Mouse (Mus musculus) cerebellum, postnatal 14 days (tissue): Measurements from ENCODE around the gene Napepld.
"Not testable (repeated sequence)": the region's sequence is repeated elsewhere in the genome, so short reads cannot be mapped to it uniquely, and the experiment has no call there.

Experiments
- DNase-seq, 2 experiments: peaks; one replicate each; pipeline ENCODE4 v3.0.0; 2021; ENCODE audit warnings: mixed read lengths in 2 of 2

Napepld gene

GRCm38 (mm10) chr5:21703708-21704107 is 2.5 kb upstream of the Napepld start:
- DNase-seq, result no peak

- no peak for DNase-seq
Measured at GRCm38 (mm10) chr5:21702873-21703475, 1.8 kb upstream of the Napepld start.

- DNase-seq, result no peak
Measured at GRCm38 (mm10) chr5:21702009-21702364, 791 bp upstream of the Napepld start.

GRCm38 (mm10) chr5:21700934-21701333 is 262 bp downstream of the Napepld start:
- no peak for DNase-seq

- peak in 1 of 2 experiments; percentile 15 for DNase-seq
Measured at GRCm38 (mm10) chr5:21700272-21700821, 849 bp downstream of the Napepld start.

- DNase-seq, result not testable (repeated sequence)
Measured at GRCm38 (mm10) chr5:21699555-21699954, 1.6 kb downstream of the Napepld start.

- DNase-seq, result no peak
Measured at GRCm38 (mm10) chr5:21694854-21695490, 6.2 kb downstream of the Napepld start.

GRCm38 (mm10) chr5:21693372-21693870 is 7.8 kb downstream of the Napepld start:
- DNase-seq, result no peak

- no peak for DNase-seq
Measured at GRCm38 (mm10) chr5:21692230-21692629, 9.0 kb downstream of the Napepld start.

- DNase-seq, result no peak
Measured at GRCm38 (mm10) chr5:21687042-21687441, 14.2 kb downstream of the Napepld start.

GRCm38 (mm10) chr5:21685001-21685400 is 16.2 kb downstream of the Napepld start:
- DNase-seq, result no peak

- DNase-seq, result no peak
Measured at GRCm38 (mm10) chr5:21683811-21684210, 17.4 kb downstream of the Napepld start.

GRCm38 (mm10) chr5:21680940-21681339 is 20.3 kb downstream of the Napepld start:
- no peak for DNase-seq

- DNase-seq, result no peak
Measured at GRCm38 (mm10) chr5:21680029-21680428, 21.2 kb downstream of the Napepld start.

- no peak for DNase-seq
Measured at GRCm38 (mm10) chr5:21678363-21678762, 22.8 kb downstream of the Napepld start.

GRCm38 (mm10) chr5:21677939-21678338 is 23.3 kb downstream of the Napepld start:
- DNase-seq, result no peak

- no peak for DNase-seq
Measured at GRCm38 (mm10) chr5:21675494-21675893, 25.7 kb downstream of the Napepld start.

GRCm38 (mm10) chr5:21675019-21675418 is 26.2 kb downstream of the Napepld start:
- no peak for DNase-seq

- DNase-seq, result no peak
Measured at GRCm38 (mm10) chr5:21673742-21674141, 27.5 kb downstream of the Napepld start.

- no peak for DNase-seq
Measured at GRCm38 (mm10) chr5:21672812-21673635, 28.2 kb downstream of the Napepld start.

- DNase-seq, result no peak
Measured at GRCm38 (mm10) chr5:21669307-21669706, 31.9 kb downstream of the Napepld start.

GRCm38 (mm10) chr5:21667191-21668137 is 33.7 kb downstream of the Napepld start:
- DNase-seq, result no peak
